Mouse (Mus musculus): ENCODE measurements around the gene Birc5.
"Not testable (repeated sequence)": the region's sequence is repeated elsewhere in the genome, so short reads cannot be mapped to it uniquely, and the experiment has no call there.

Birc5 gene

DNA sequence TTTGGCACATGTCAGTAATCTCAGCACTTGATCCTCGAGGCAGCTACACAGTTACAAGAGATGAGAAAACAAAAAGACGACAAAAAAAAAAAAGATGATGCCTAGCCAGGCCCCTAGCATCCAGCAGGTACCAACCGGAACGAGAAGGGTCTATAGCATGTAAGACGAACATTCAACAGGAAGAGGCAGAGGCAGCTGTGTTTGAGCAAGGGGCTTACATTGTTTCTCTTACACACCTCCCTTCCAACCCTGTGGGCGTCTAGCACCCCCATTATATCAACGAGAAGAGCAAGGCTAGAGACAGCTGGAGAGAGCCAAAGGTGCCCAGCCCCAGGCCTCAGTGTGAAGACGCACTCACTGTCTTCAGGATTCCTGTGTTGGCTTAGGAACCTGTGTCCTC lies 22.1 kb upstream of the Birc5 start:
- DNase-seq (ENCODE audit: low spot score in 2 of 2) = no peak

DNA sequence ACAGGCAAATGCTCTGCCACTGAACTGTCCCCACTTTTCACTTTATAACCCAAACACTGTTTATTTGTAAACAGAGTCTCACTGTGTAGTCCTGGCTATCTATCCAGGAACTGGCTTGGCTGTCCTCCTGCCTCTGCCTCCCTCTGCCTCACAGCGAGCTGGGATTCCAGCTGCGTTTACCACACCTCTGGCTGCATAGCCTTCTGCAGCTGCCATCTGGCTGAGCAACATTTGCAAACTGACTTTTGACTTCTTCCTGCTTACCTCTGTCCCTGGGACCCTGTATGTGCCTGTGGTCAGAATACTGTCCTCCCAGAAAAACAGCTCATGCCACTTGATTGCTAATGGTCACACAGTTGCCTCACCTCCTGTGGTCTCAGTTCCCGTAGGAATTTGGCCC lies 21.7 kb upstream of the Birc5 start:
- DNase-seq (ENCODE audit: low spot score in 2 of 2) = no peak

- peak in 1 of 2 experiments; percentile 35 for DNase-seq (ENCODE audit: low spot score in 2 of 2)
Measured at GRCm38 (mm10) chr11:117828149-117828887, 20.7 kb upstream of the Birc5 start.

DNA sequence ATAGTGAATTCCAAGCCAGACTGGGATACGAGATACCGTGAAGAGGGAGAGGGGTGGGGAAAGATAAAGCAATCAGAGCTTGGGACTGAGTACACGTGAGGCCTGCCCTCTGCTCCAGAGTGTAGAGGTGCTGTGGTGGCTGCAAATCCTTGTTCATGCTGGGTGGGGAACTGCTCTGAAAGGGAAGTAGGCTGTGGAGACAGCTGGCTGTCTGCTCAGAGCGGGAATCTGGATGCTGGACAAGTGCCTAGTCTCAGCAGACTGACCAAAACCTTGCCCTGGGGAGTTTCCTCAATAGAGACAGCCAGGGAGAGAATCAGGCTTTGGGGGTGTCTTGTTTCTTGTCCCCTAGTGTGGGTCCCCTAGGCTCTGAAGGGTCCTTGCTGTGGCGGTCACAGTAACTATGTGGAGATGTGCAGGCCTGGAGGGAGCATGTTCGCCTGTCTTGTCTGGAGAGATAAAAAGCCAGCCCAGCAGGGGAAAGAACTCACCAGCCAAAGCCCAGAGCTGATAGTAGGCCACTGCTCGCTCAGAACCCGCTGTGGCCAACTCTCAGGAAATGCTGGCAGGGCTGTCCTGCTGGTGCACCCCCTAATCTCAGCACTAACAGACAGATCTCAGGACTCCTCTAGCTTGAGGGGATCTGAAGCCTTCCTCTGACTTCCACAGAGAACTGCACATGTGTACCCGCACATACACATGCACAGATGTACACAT lies 20.0 kb upstream of the Birc5 start:
- peak; percentile 72 to 73 for DNase-seq (ENCODE audit: low spot score in 2 of 2)

- peak in 1 of 2 experiments; percentile 35 for DNase-seq (ENCODE audit: low spot score in 2 of 2)
Measured at GRCm38 (mm10) chr11:117829671-117830215, 19.3 kb upstream of the Birc5 start.

GRCm38 (mm10) chr11:117830401-117830800 lies 18.6 kb upstream of the Birc5 start:
- DNase-seq (ENCODE audit: low spot score in 2 of 2) = no peak

DNA sequence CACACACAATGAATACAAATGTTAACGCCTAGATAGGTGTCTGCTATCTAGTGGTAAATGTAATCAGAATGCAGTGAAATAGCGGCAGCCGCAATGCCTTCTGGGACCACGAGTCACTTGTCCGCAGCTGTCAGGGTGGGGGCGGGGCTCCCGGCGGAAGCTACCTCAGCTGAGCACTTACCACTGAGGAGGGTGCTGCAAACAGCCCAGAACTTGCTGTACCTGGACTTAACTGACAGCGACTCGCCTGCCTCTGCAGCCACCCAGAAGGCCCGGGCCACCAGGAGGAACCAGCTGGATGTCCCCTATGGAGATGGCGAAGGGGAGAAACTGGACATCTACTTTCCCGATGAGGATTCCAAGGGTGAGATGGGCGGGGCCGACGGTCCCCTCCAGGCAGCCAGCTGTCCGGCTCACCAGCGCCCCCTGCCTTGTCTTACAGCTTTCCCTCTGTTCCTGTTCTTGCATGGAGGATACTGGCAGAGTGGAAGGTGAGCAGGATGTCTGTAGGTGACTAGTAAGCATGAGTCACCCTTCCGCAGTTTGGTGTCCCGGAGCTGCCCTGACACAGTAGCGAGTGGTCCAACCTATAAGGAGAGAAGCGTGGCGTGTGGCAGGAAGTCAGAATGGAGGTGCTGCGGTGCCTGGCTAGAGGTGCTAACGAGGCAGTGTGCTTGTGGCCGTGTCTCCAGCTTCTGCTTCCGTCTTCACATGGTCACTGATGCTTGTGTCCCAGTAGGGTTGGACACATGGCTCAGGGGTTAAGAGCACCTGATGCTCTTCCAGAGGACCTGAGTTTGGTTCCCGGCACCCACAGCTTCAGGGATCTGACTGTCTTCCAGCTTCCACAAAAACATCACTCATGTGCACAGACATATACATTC lies 16.7 kb upstream of the Birc5 start:
- DNase-seq (ENCODE audit: low spot score in 2 of 2) = peak; percentile 52 to 63

DNA sequence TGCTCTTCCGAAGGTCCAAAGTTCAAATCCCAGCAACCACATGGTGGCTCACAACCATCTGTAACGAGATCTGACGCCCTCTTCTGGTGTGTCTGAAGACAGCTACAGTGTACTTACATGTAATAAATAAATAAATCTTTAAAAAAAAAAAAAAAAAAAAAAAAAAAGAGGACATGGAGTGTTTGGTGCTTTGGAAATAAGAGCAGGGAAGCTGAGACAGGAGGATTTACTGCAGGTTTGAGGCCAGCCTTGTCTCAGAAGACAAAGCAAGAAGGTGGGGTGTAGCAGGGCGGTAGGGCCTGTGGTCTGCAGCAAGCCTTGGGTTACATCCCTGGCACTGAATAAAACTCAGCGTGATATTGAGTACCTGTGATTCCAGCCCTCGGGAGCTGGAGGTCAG lies 15.5 kb upstream of the Birc5 start:
- DNase-seq (ENCODE audit: low spot score in 2 of 2) = not testable (repeated sequence)

- DNase-seq (ENCODE audit: low spot score in 2 of 2) = no peak
Measured at GRCm38 (mm10) chr11:117834086-117834485, 15.0 kb upstream of the Birc5 start.

GRCm38 (mm10) chr11:117836306-117836705 lies 12.7 kb upstream of the Birc5 start:
- DNase-seq (ENCODE audit: low spot score in 2 of 2) = no peak

- peak in 1 of 2 experiments; percentile 20 for DNase-seq (ENCODE audit: low spot score in 2 of 2)
Measured at GRCm38 (mm10) chr11:117838572-117838971, 10.5 kb upstream of the Birc5 start.

- no peak for DNase-seq (ENCODE audit: low spot score in 2 of 2)
Measured at GRCm38 (mm10) chr11:117839021-117839420, 10.0 kb upstream of the Birc5 start.

DNA sequence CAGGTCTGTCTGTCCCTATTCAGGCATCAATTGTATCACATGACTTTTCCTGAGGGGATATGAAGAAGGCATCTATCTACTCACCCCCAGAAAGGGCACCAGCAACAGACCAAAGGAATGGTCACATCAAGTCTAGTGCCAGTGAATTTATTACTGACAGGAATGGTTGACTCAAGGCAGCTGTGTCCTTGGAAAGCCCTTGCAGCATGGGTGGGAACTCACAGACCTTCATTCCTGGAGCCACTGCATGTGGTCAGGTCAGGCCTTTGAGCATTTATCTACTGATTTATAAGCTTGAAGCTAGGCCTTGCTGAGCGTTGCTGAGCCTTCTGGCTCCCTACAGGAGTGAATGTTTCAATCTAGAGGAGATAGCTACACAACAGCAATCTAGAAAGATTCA lies 8.1 kb upstream of the Birc5 start:
- no peak for DNase-seq (ENCODE audit: low spot score in 2 of 2)

GRCm38 (mm10) chr11:117843434-117843833 lies 5.6 kb upstream of the Birc5 start:
- DNase-seq (ENCODE audit: low spot score in 2 of 2) = no peak

DNA sequence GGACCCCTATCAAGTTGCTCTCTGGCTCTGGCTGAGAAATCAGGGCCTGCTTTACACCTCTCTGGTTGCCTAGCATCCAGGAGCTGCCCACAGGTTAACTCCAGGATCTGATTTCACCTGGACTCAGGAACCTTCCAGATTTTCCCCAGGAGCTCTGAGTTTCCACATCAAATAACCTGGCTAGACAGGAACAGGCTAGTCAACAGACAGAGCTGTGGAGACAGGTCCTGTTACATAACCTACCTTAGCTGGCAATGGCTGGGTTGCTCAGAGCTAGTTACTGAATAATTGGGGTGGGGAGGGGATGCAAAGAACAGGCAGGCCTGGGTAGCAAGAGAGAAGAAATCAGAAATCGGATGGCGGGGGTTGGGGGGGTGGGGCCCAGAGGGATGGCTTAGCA lies 4.1 kb upstream of the Birc5 start:
- no peak for DNase-seq (ENCODE audit: low spot score in 2 of 2)

DNA sequence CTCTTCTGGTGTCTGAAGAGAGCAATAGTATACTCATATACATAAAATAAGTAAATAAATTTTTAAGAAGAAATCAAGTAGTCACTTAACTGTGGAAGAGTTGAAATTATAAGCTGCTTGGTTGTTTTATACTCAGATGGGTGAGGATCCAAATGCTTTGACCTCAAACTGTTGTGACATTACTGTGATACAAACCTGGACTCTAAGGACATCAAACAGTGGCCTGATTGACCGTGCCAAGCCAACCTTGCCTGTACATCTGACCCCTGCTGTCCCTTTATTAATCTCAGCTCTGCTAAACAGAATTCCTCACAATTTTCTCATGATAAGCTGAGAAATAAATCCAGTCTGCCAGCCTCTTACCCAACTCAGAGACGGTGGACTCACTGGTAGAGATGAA lies 3.4 kb upstream of the Birc5 start:
- no peak for DNase-seq (ENCODE audit: low spot score in 2 of 2)

GRCm38 (mm10) chr11:117846640-117847039 lies 2.4 kb upstream of the Birc5 start:
- no peak for DNase-seq (ENCODE audit: low spot score in 2 of 2)

DNA sequence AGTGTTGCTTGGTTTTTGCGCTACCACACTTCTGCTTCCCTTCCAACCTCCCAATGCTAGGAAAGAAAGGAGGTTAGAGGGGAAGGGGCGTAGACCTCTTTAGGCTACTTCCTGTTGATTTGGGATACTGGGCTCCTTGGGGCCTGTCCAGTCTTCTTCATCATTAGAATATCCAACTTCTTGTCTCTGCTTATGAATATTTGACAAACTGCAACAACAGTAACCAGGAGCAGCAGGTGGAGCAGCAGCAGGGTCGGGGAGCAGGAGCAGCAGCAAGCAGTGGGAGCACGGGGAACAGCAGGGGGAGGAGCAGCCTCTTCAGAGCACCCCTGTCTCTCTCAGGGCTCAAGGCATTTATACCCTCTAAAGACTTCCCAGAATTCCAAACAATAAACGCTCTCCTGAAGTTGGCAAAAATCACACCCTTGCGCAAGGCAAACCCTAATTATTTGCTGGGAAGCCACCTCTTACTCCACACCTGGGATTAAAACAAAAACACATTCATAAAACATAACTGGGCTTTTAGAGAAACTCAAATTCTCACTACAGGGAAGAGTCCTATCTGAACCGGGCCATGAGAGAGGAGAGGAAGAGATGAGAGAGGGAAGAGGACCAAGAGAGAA lies 1.3 kb upstream of the Birc5 start:
- DNase-seq (ENCODE audit: low spot score in 2 of 2) = no peak

GRCm38 (mm10) chr11:117848271-117848984 lies 623 bp upstream of the Birc5 start:
- DNase-seq (ENCODE audit: low spot score in 2 of 2) = peak in 1 of 2 experiments; percentile 38

- DNase-seq (ENCODE audit: low spot score in 2 of 2) = no peak
Measured at GRCm38 (mm10) chr11:117852875-117853274, 3.8 kb downstream of the Birc5 start.

GRCm38 (mm10) chr11:117854241-117854640 lies 5.2 kb downstream of the Birc5 start:
- no peak for DNase-seq (ENCODE audit: low spot score in 2 of 2)

Data from heart, adult 9 months (tissue).